Mouse (Mus musculus): ENCODE data around the gene Lrrc36. TPM values are rescaled to one million over a fixed set of nuclear protein-coding genes. Genes with fewer than 3 reads are reported as not detected.

Lrrc36 gene
- polyA plus RNA-seq (2011; ENCODE audit: insufficient read length, low read depth, missing spikeins) = not detected in 2 replicates

GRCm38 (mm10) chr8:105413391-105413790 lies at the start of gene Lrrc36, which contains the start of gene Kctd19:
TSS of gene Lrrc36 (plus strand) at chr8:105413571.
TSS of gene Kctd19 (minus strand) at chr8:105413502.
- no peak for TF ChIP-seq POLR2A (IDR thresholded peaks at IDR 0.05; ENCODE audit: low read depth, low read length)
- no peak within 1 kb of the TSS for H3K4me3 ChIP-seq (ENCODE audit: insufficient read depth, low read length)
- no peak within 1 kb of the TSS for H3K27ac ChIP-seq (ENCODE audit: insufficient read depth, low read length)
- no peaks in the 10 kb centered on the region for H3K4me1 ChIP-seq (ENCODE audit: control insufficient read depth, insufficient read depth, low read length)

- TF ChIP-seq POLR2A (IDR thresholded peaks at IDR 0.05; ENCODE audit: low read depth, low read length) = no peak
- H3K27ac ChIP-seq (ENCODE audit: insufficient read depth, low read length) = no peak overlapping the region
- H3K4me1 ChIP-seq (ENCODE audit: control insufficient read depth, insufficient read depth, low read length) = peaks cover 3% of the 10 kb centered on the region; the same call in 1 of the 2 replicates
- no peak overlapping the region for H3K4me3 ChIP-seq (ENCODE audit: insufficient read depth, low read length)
Observed at GRCm38 (mm10) chr8:105367107-105367506, 46.3 kb upstream of the Lrrc36 start.

GRCm38 (mm10) chr8:105372473-105372872 lies 40.9 kb upstream of the Lrrc36 start:
- peaks cover 10% of the 10 kb centered on the region for H3K4me1 ChIP-seq (ENCODE audit: control insufficient read depth, insufficient read depth, low read length)
- TF ChIP-seq POLR2A (IDR thresholded peaks at IDR 0.05; ENCODE audit: low read depth, low read length) = no peak
- TF ChIP-seq CTCF (IDR thresholded peaks at IDR 0.05; ENCODE audit: borderline replicate concordance, insufficient read depth, low read length) = no peak
- H3K4me3 ChIP-seq (ENCODE audit: insufficient read depth, low read length) = no peak overlapping the region
- H3K27ac ChIP-seq (ENCODE audit: insufficient read depth, low read length) = peak overlapping the region; percentile 80

GRCm38 (mm10) chr8:105373032-105373431 lies 40.3 kb upstream of the Lrrc36 start, which contains the start of gene Plekhg4:
TSS of gene Plekhg4 (plus strand) at chr8:105373274.
- Histone ChIP-seq H3K4me3 (ENCODE audit: insufficient read depth, low read length) (no peak within 1 kb of the TSS), H3K4me1 (ENCODE audit: control insufficient read depth, insufficient read depth, low read length) (peaks cover 10% of the 10 kb centered on the region), H3K27ac (ENCODE audit: insufficient read depth, low read length) (peak within 1 kb of the TSS; percentile 80)
- TF ChIP-seq CTCF (IDR thresholded peaks at IDR 0.05; ENCODE audit: borderline replicate concordance, insufficient read depth, low read length) (no peak), POLR2A (IDR thresholded peaks at IDR 0.05; ENCODE audit: low read depth, low read length) (no peak; the same call in 1 of the 2 replicates)

- Histone ChIP-seq H3K27ac (ENCODE audit: insufficient read depth, low read length) (no peak overlapping the region), H3K4me1 (ENCODE audit: control insufficient read depth, insufficient read depth, low read length) (peaks cover 10% of the 10 kb centered on the region), H3K4me3 (ENCODE audit: insufficient read depth, low read length) (no peak overlapping the region)
- no peak for TF ChIP-seq POLR2A (IDR thresholded peaks at IDR 0.05; ENCODE audit: low read depth, low read length)
- 0 out of 2 replicates have a peak, but pooled peaks have one; percentile 11 for TF ChIP-seq CTCF (IDR thresholded peaks at IDR 0.05; ENCODE audit: borderline replicate concordance, insufficient read depth, low read length)
Observed at GRCm38 (mm10) chr8:105374513-105374966, 38.8 kb upstream of the Lrrc36 start.

GRCm38 (mm10) chr8:105378673-105379072 lies 34.7 kb upstream of the Lrrc36 start:
- H3K27ac ChIP-seq (ENCODE audit: insufficient read depth, low read length) = no peak overlapping the region
- TF ChIP-seq POLR2A (IDR thresholded peaks at IDR 0.05; ENCODE audit: low read depth, low read length) (no peak), CTCF (IDR thresholded peaks at IDR 0.05; ENCODE audit: borderline replicate concordance, insufficient read depth, low read length) (no peak)

GRCm38 (mm10) chr8:105380308-105380707 lies 33.1 kb upstream of the Lrrc36 start:
- H3K4me1 ChIP-seq (ENCODE audit: control insufficient read depth, insufficient read depth, low read length) = no peaks in the 10 kb centered on the region
- no peak for TF ChIP-seq CTCF (IDR thresholded peaks at IDR 0.05; ENCODE audit: borderline replicate concordance, insufficient read depth, low read length)
- no peak for TF ChIP-seq POLR2A (IDR thresholded peaks at IDR 0.05; ENCODE audit: low read depth, low read length)
- no peak overlapping the region for H3K4me3 ChIP-seq (ENCODE audit: insufficient read depth, low read length)
- H3K27ac ChIP-seq (ENCODE audit: insufficient read depth, low read length) = no peak overlapping the region

More at GRCm38 (mm10) chr8:105378673-105379072, 34.7 kb upstream of the Lrrc36 start:
- Histone ChIP-seq H3K4me3 (ENCODE audit: insufficient read depth, low read length) (no peak overlapping the region), H3K4me1 (ENCODE audit: control insufficient read depth, insufficient read depth, low read length) (no peaks in the 10 kb centered on the region)

GRCm38 (mm10) chr8:105384070-105384469 lies 29.3 kb upstream of the Lrrc36 start:
- no peak overlapping the region for H3K27ac ChIP-seq (ENCODE audit: insufficient read depth, low read length)
- no peak overlapping the region for H3K4me3 ChIP-seq (ENCODE audit: insufficient read depth, low read length)
- TF ChIP-seq CTCF (IDR thresholded peaks at IDR 0.05; ENCODE audit: borderline replicate concordance, insufficient read depth, low read length) = no peak
- peaks cover 9% of the 10 kb centered on the region for H3K4me1 ChIP-seq (ENCODE audit: control insufficient read depth, insufficient read depth, low read length)

GRCm38 (mm10) chr8:105387151-105387550 lies 26.2 kb upstream of the Lrrc36 start:
- Histone ChIP-seq H3K27ac (ENCODE audit: insufficient read depth, low read length) (no peak overlapping the region), H3K4me1 (ENCODE audit: control insufficient read depth, insufficient read depth, low read length) (peaks cover 9% of the 10 kb centered on the region), H3K4me3 (ENCODE audit: insufficient read depth, low read length) (no peak overlapping the region)
- TF ChIP-seq CTCF (IDR thresholded peaks at IDR 0.05; ENCODE audit: borderline replicate concordance, insufficient read depth, low read length) = no peak
- no peak for TF ChIP-seq POLR2A (IDR thresholded peaks at IDR 0.05; ENCODE audit: low read depth, low read length)

- TF ChIP-seq POLR2A (IDR thresholded peaks at IDR 0.05; ENCODE audit: low read depth, low read length) = no peak
- no peak for TF ChIP-seq CTCF (IDR thresholded peaks at IDR 0.05; ENCODE audit: borderline replicate concordance, insufficient read depth, low read length)
- Histone ChIP-seq H3K4me3 (ENCODE audit: insufficient read depth, low read length) (no peak overlapping the region), H3K27ac (ENCODE audit: insufficient read depth, low read length) (no peak overlapping the region), H3K4me1 (ENCODE audit: control insufficient read depth, insufficient read depth, low read length) (peaks cover 9% of the 10 kb centered on the region)
Observed at GRCm38 (mm10) chr8:105389096-105389495, 24.3 kb upstream of the Lrrc36 start.
